Mouse (Mus musculus): ENCODE data around the gene Rasip1. TPM values are rescaled to one million over a fixed set of nuclear protein-coding genes. Genes with fewer than 3 reads are reported as not detected.

The Rasip1 gene
- total RNA-seq (2015) (0.20 TPM in 1 of 2 replicates, not detected in the other), total RNA-seq (2017) (0.29 TPM in 1 of 2 replicates, not detected in the other)

- no peak for ATAC-seq (ENCODE audit: poor library complexity, severe bottlenecking)
Observed at GRCm38 (mm10) chr7:45627261-45627660, at the start of gene Rasip1. TSS of gene Rasip1 (plus strand) at chr7:45627488.

GRCm38 (mm10) chr7:45585923-45586322 is 41.4 kb upstream of the Rasip1 start:
- no peak for ATAC-seq (ENCODE audit: poor library complexity, severe bottlenecking)

- ATAC-seq (ENCODE audit: poor library complexity, severe bottlenecking): no peak
Observed at GRCm38 (mm10) chr7:45587631-45588592, 39.4 kb upstream of the Rasip1 start.

- ATAC-seq (ENCODE audit: poor library complexity, severe bottlenecking): peak; percentile 86
Observed at GRCm38 (mm10) chr7:45589173-45589572, 38.1 kb upstream of the Rasip1 start.

- ATAC-seq (ENCODE audit: poor library complexity, severe bottlenecking): no peak
Observed at GRCm38 (mm10) chr7:45589898-45590297, 37.4 kb upstream of the Rasip1 start.

GRCm38 (mm10) chr7:45590874-45591273 is 36.4 kb upstream of the Rasip1 start:
- ATAC-seq (ENCODE audit: poor library complexity, severe bottlenecking): no peak

- no peak for ATAC-seq (ENCODE audit: poor library complexity, severe bottlenecking)
Observed at GRCm38 (mm10) chr7:45591880-45592279, 35.4 kb upstream of the Rasip1 start.

GRCm38 (mm10) chr7:45593118-45593815 is 34.0 kb upstream of the Rasip1 start:
- ATAC-seq (ENCODE audit: poor library complexity, severe bottlenecking): peak; percentile 75

- ATAC-seq (ENCODE audit: poor library complexity, severe bottlenecking): no peak
Observed at GRCm38 (mm10) chr7:45595176-45595575, 32.1 kb upstream of the Rasip1 start.

- no peak for ATAC-seq (ENCODE audit: poor library complexity, severe bottlenecking)
Observed at GRCm38 (mm10) chr7:45596107-45596506, 31.2 kb upstream of the Rasip1 start.

- no peak for ATAC-seq (ENCODE audit: poor library complexity, severe bottlenecking)
Observed at GRCm38 (mm10) chr7:45597013-45597412, 30.3 kb upstream of the Rasip1 start.

- ATAC-seq (ENCODE audit: poor library complexity, severe bottlenecking): no peak
Observed at GRCm38 (mm10) chr7:45597527-45597926, 29.8 kb upstream of the Rasip1 start.

GRCm38 (mm10) chr7:45598960-45599879 is 28.1 kb upstream of the Rasip1 start:
- no peak for ATAC-seq (ENCODE audit: poor library complexity, severe bottlenecking)

GRCm38 (mm10) chr7:45605704-45606289 is 21.5 kb upstream of the Rasip1 start:
- no peak for ATAC-seq (ENCODE audit: poor library complexity, severe bottlenecking)

- ATAC-seq (ENCODE audit: poor library complexity, severe bottlenecking): no peak
Observed at GRCm38 (mm10) chr7:45609511-45609910, 17.8 kb upstream of the Rasip1 start.

- ATAC-seq (ENCODE audit: poor library complexity, severe bottlenecking): no peak
Observed at GRCm38 (mm10) chr7:45616277-45616676, 11.0 kb upstream of the Rasip1 start.

- no peak for ATAC-seq (ENCODE audit: poor library complexity, severe bottlenecking)
Observed at GRCm38 (mm10) chr7:45617042-45617695, 10.1 kb upstream of the Rasip1 start, which contains the start of gene Fut1. TSS of gene Fut1 (plus strand) at chr7:45617289.

GRCm38 (mm10) chr7:45618316-45618715 is 9.0 kb upstream of the Rasip1 start:
- no peak for ATAC-seq (ENCODE audit: poor library complexity, severe bottlenecking)

GRCm38 (mm10) chr7:45619592-45619991 is 7.7 kb upstream of the Rasip1 start:
- no peak for ATAC-seq (ENCODE audit: poor library complexity, severe bottlenecking)

- no peak for ATAC-seq (ENCODE audit: poor library complexity, severe bottlenecking)
Observed at GRCm38 (mm10) chr7:45621443-45621842, 5.8 kb upstream of the Rasip1 start, which contains the start of gene Izumo1. TSS of gene Izumo1 (plus strand) at chr7:45621811.
